Mouse (Mus musculus): ENCODE measurements around the gene Ints1.

The Ints1 gene

GRCm38 (mm10) chr5:139702905-139703304 lies 72.6 kb downstream of the Ints1 start:
- DNase-seq: no peak

GRCm38 (mm10) chr5:139702236-139702635 lies 73.2 kb downstream of the Ints1 start:
- DNase-seq: no peak

All from cerebellum, adult 8-10 months (tissue).